Mouse (Mus musculus): ENCODE data around the gene Popdc2.
A peak's percentile ranks its signal among the peaks of the same experiment; 100 is the strongest.

The Popdc2 gene

GRCm38 (mm10) chr16:38376163-38376840 lies 14.3 kb downstream of the Popdc2 start:
- DNase-seq (ENCODE audit: low spot score in 2 of 2): no peak

DNA sequence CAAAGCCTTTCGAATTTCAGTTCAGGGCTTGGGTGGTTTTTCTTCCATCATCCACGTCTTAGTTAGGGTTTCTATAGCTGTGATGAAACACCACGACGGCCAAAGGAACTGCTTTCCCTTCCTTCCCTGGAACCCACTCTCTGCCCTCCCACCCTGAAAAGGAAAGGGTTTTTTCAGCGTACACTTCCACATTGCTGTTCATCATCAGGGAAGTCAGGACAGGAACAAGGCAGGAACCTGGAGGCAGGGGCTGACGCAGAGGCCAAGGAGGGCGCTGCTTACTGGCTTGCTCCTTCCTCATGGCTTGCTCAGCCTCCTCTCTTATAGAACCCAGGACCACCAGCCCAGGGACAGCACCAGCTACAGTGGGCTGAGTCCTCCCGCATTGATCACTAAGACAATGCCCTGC lies 14.8 kb downstream of the Popdc2 start:
- no peak for DNase-seq (ENCODE audit: low spot score in 2 of 2)

DNA sequence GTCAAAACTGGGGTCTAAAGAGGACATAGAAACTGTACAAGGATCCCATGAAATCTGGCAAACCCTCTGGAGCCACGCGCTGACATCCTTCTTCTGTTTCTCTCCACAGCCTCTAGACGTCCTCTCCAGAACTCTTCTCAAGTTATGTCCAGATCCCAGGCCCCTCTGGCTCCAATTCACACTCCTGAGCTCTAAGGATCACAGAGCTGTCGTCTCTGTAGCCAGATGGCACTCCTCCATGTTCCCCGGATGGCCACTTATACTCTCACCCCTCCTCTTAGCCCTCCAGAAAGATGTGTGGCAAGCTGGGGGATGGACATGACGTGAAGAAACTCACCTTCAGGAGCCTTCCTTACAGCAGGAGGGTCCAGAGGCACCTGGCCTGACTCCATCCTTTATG lies 15.5 kb downstream of the Popdc2 start:
- DNase-seq (ENCODE audit: low spot score in 2 of 2): no peak

DNA sequence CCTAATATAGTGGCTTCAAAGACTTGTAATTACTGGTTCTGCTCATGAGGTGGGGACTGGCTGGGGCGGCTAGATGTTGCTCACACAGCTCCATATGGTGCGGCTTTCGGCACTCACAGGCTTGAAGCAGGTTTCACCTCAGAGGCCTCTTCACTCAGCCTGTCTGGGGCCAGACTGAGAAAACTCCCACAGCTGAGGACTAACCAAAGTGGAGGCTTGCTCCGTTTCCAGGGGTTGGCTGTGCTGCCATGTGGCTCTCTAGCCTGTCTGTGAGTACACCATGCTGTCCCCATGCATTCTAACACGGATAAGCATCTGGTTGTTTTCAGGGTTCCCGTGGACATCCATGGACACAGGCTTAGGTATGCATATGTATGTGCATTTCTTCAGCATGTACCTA lies 16.6 kb downstream of the Popdc2 start:
- no peak for DNase-seq (ENCODE audit: low spot score in 2 of 2)

DNA sequence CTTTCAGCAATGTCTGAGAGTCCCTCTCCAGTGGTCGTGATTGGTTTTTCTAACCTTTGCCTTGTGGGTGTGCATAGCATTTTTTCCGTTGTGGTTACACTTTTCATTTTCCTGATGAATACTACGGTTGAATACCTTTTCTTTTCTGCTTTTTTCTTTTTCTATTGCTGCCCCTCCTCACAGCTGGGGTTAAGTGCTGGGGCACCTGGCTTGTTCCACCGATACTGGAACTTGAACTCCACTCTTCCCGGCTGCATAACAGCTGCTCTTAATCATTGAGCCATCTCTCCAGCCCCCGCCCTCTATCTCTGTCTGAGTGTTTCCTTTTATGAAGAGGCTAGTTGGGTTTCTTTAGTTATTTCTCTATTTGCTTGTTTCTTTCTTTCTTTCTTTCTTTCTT lies 17.1 kb downstream of the Popdc2 start:
- no peak for DNase-seq (ENCODE audit: low spot score in 2 of 2)

DNA sequence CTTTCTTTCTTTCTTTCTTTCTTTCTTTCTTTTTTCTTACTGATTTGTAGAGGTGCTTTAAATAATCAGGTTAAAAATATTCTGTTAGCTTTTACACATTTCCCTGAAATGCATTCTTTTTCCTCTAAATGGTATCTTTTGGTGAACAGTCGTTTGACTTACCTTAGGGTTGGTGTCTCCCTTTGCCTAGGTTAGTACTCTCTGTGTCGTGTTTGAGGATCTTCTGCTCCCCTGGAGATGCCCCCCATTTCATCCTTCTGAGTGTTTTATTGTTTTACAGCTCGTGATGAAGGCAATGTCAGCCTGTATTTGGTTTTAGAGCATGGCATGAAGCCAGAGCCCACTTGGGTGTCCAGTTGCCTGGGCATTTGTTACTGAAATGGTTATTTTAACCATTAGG lies 17.5 kb downstream of the Popdc2 start:
- DNase-seq (ENCODE audit: low spot score in 2 of 2): no peak

GRCm38 (mm10) chr16:38379926-38380325 lies 17.9 kb downstream of the Popdc2 start:
- no peak for DNase-seq (ENCODE audit: low spot score in 2 of 2)

- DNase-seq (ENCODE audit: low spot score in 2 of 2): no peak
These were observed 21.7 kb downstream of the Popdc2 start for GRCm38 (mm10) chr16:38383683-38384082.

- DNase-seq (ENCODE audit: low spot score in 2 of 2): no peak
These were observed 23.2 kb downstream of the Popdc2 start for GRCm38 (mm10) chr16:38385184-38385634.

- no peak for DNase-seq (ENCODE audit: low spot score in 2 of 2)
These were observed 23.7 kb downstream of the Popdc2 start for GRCm38 (mm10) chr16:38385700-38386099.

DNA sequence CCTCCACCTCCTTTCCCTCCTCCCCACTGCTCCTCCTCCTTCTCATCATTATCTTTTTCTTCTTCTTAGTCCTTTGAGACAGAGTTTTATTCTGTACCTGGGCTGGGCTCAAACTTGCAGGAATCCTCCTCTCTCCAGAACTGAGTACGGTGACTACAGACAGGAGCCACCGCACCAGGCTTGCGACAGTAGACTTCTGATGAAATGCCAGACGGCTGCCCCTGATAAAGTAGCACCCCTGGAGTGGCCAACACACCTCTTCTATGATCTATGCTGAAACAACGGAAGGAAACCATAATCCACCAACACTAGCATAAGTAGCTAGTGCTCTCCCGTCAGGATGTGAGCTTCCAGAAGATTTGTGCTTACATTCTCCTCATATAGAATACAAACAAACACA lies 25.4 kb downstream of the Popdc2 start:
- DNase-seq (ENCODE audit: low spot score in 2 of 2): no peak

DNA sequence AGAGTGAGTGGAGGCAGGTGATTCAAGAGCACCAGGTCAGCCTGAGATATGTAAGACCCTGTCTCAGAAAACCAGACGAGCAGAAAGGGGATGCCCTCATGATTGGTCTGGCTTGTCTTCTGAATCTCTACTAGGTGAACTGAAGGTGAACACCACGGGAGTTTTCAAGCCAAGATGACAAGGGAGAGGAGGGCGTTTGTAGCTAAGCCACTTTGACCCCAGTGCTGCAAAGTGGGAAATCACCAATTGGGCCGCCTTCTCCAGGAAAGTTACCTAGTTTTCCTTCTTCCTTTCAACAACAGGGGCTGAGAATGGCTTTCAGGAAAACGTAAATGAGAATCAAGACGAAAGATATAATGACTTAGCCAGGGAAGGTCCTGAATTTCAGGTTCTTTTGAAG lies 26.7 kb downstream of the Popdc2 start:
- DNase-seq (ENCODE audit: low spot score in 2 of 2): no peak

GRCm38 (mm10) chr16:38389284-38389893 lies 27.4 kb downstream of the Popdc2 start:
- no peak for DNase-seq (ENCODE audit: low spot score in 2 of 2)

- DNase-seq (ENCODE audit: low spot score in 2 of 2): no peak
These were observed 28.3 kb downstream of the Popdc2 start for GRCm38 (mm10) chr16:38390322-38390721.

DNA sequence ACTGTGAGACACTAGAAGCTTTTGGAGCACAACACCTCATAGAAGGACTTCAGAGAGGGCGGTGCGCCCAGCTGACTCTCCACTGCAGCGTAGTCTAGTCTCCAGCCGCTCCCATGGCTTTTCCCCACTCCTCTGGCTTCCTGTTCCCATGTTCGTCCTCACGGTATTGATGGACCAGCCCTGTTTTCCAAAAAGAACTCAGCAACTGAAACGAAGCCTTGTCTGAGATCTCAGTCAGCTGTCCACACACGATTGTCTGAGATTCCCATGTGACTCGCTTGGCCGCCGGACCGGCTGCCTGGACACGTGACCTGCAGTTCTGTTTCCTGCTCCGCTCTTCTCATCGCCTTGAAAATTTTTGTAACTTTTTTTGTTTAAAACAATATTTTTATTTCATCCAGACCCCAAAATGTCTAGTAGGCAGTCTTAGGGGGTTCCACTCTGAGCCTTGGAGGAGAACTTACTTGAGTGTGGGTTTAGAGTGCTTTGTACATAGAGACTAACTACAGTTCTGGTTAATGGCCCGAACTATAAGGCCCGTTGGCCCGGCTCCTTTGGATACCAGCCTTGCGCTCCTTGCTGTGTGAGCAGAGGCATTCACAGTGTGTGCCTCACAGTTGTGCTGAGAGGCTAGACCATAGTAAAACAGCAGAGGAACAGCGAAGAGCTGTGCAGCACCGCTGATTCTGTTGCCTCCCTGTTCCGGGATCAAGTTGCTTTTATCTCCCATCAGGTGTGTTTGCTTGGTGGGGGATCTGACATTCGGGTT lies 30.3 kb downstream of the Popdc2 start:
- peak; percentile 90 to 91 for DNase-seq (ENCODE audit: low spot score in 2 of 2)

DNA sequence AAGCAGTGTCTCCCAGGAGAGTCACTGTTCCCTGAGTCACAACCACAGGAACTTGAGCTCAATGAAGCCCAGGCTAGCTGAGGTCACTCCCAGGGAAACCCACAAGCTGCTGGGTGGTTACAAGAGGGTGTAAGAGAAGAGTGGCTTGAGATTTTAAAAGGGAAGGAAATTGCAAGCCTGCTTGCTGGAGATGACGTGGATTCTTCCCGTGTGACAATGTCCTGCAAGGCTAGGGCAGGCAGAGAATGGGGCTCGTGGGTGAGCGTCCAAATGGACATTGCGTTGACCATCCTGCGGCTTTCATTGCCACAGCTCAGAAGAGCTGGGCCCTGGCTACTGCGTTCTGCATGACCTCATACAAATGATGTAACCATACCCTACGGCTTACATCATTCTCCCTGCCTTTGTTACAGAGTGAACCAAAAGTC lies 32.2 kb downstream of the Popdc2 start:
- peak; percentile 70 to 73 for DNase-seq (ENCODE audit: low spot score in 2 of 2)

GRCm38 (mm10) chr16:38395060-38395730 lies 33.2 kb downstream of the Popdc2 start:
- no peak for DNase-seq (ENCODE audit: low spot score in 2 of 2)

GRCm38 (mm10) chr16:38396155-38396554 lies 34.1 kb downstream of the Popdc2 start:
- DNase-seq (ENCODE audit: low spot score in 2 of 2): peak; percentile 47 to 74

GRCm38 (mm10) chr16:38398266-38398665 lies 36.3 kb downstream of the Popdc2 start:
- no peak for DNase-seq (ENCODE audit: low spot score in 2 of 2)

GRCm38 (mm10) chr16:38399076-38399475 lies 37.1 kb downstream of the Popdc2 start:
- DNase-seq (ENCODE audit: low spot score in 2 of 2): no peak

DNA sequence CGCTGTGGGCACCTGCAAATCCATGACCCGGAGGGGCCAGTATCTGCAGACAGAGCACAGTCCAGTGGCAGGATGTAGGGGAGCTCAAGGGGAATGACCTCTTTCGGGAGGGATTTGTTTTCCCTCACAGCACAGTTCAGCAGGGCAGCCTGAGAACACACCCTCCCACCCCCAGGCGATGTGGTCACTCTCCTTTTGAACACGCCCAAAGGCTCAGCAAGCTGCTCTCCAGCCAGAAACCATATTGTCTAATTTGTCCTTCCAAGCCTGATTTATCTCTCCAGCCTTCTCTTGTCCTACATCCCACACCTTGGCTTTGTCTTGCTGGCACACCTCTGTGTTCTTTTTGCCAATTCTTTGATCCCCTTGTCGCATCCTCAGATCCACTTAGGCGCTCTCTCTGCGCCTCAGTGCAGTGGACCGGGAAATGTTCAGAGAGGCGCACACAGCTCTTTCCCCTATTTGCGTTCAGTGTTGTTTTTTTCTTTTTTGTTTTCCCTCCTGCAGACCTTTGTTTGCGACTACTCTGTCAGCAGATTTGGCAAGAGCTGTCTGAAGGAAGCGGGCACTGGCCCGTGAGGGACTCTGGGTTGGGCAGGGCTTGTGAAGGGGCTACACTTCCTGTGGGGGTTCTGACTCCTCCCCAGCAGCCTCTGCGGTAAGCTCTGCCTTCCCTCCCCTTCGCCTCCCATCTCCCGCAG lies 37.7 kb downstream of the Popdc2 start:
- DNase-seq (ENCODE audit: low spot score in 2 of 2): peak; percentile 68 to 71
